Mouse (Mus musculus) lung, adult 2 months (tissue): ENCODE data around the gene Plcl1.

Experiments used
- CTCF ChIP-seq: fragments of 200-500 bp; IDR thresholded peaks from 2 replicates; pipeline ENCODE4 v1.5.1; 2011; ENCODE audit warnings: mild to moderate bottlenecking, low read length, control low read depth; ENCODE audit not compliant: insufficient read depth
- POLR2A ChIP-seq: fragments of 200-500 bp; IDR thresholded peaks from 2 replicates; pipeline ENCODE4 v1.6.1; 2011; ENCODE audit warnings: low read depth, mild to moderate bottlenecking, control low read depth, low read length, borderline replicate concordance; ENCODE audit errors: extremely low read depth

- TF ChIP-seq POLR2A (no peak), CTCF (no peak)
Observed at GRCm38 (mm10) chr1:55706933-55707332, 301.2 kb downstream of the Plcl1 start.
